14 mouse cellular contexts compared by ENCODE assay signal in genomic region chr12:50594506-50594905, GRCm38 (mm10). TPM values are rescaled to one million over a fixed set of nuclear protein-coding genes. Genes with fewer than 3 reads are reported as not detected.
DNase-seq lines count a peak whose midpoint lies in the region; ATAC-seq and TF ChIP-seq lines count a peak whose summit lies in the region.
"Had no signal": no experiment of that assay in that cellular context is flagged by ENCODE, and none has a peak within 500 bp of the region (broad histone marks: within the 10 kb centered on the region; RNA-seq: fewer than 3 reads in every experiment).

No protein-coding gene starts in this region.

- H3K9me3 ChIP-seq in heart, embryonic 14.5 days (ENCODE audit: control insufficient read depth, low read length): no peaks in the 10 kb centered on the region
- no peaks in the 10 kb centered on the region for H3K9me3 ChIP-seq in stomach, embryonic 14.5 days (ENCODE audit: control insufficient read depth, low read depth, low read length)
- no peaks in the 10 kb centered on the region for H3K9me3 ChIP-seq in stomach, postnatal 0 days (ENCODE audit: control insufficient read depth, low read length)
- no peaks in the 10 kb centered on the region for H3K9me3 ChIP-seq in lung, embryonic 16.5 days (ENCODE audit: control insufficient read depth, low read length)
- H3K9me3 ChIP-seq: hindbrain, embryonic 13.5 days had no signal

- no peak for TF ChIP-seq EP300 in stomach, postnatal 0 days (optimal IDR thresholded peaks at IDR 0.05)

- intact Hi-C loops in heart, postnatal 25 days (cut with DNase I): no loop called here

- no peak overlapping the region for H3K4me3 ChIP-seq in heart, embryonic 14.5 days (ENCODE audit: control insufficient read depth in 1 of 2, insufficient read depth in 1 of 2, low read depth in 1 of 2, low read length in 2 of 2)
- no peak overlapping the region for H3K4me3 ChIP-seq in stomach, embryonic 14.5 days (ENCODE audit: low read depth, low read length)
- H3K4me3 ChIP-seq in stomach, postnatal 0 days (ENCODE audit: low read depth, low read length): no peak overlapping the region
- no peak overlapping the region for H3K4me3 ChIP-seq in lung, embryonic 16.5 days (ENCODE audit: low read length)
- H3K4me3 ChIP-seq in layer of hippocampus, adult 2 months: no peak overlapping the region
- H3K4me3 ChIP-seq: hindbrain, embryonic 13.5 days had no signal

- 0 out of 4 replicates have a peak overlapping the region, but pooled peaks of 1 of the 2 experiments have one; percentile 17 for H3K27ac ChIP-seq in heart, embryonic 14.5 days (replicated peaks in 1 of 2; ENCODE audit: control insufficient read depth in 1 of 2, insufficient read depth in 1 of 2, low read depth in 2 of 2, low read length in 2 of 2)
- no peak overlapping the region for H3K27ac ChIP-seq in stomach, embryonic 14.5 days (ENCODE audit: low read length)
- H3K27ac ChIP-seq in stomach, postnatal 0 days (replicated peaks): no peak overlapping the region
- H3K27ac ChIP-seq in lung, embryonic 16.5 days (ENCODE audit: low read length): no peak overlapping the region
- no peak overlapping the region for H3K27ac ChIP-seq in layer of hippocampus, adult 2 months
- H3K27ac ChIP-seq: hindbrain, embryonic 13.5 days had no signal

- no peak for DNase-seq in heart, postnatal 25 days (ENCODE audit: low spot score)
- no peak for DNase-seq in stomach, postnatal 0 days (ENCODE audit: low spot score)
- DNase-seq in layer of hippocampus, postnatal 14 days (ENCODE audit: low spot score in 2 of 2): no peak
- DNase-seq in layer of hippocampus, adult 2 months (ENCODE audit: low spot score in 2 of 2): no peak
- DNase-seq: adrenal gland, postnatal 10 days; cerebellum, adult 9-11 months; embryo, embryonic 11 days; right cerebral cortex, adult 18-20 months had no signal

- no peaks in the 10 kb centered on the region for H3K36me3 ChIP-seq in heart, embryonic 14.5 days (ENCODE audit: control insufficient read depth, insufficient read depth, low read length)
- H3K36me3 ChIP-seq in stomach, embryonic 14.5 days (ENCODE audit: control insufficient read depth, insufficient read depth, low read length): no peaks in the 10 kb centered on the region
- no peaks in the 10 kb centered on the region for H3K36me3 ChIP-seq in stomach, postnatal 0 days (ENCODE audit: control insufficient read depth, insufficient read depth, low read length)
- no peaks in the 10 kb centered on the region for H3K36me3 ChIP-seq in lung, embryonic 16.5 days (ENCODE audit: control insufficient read depth, insufficient read depth, low read length)
- H3K36me3 ChIP-seq: hindbrain, embryonic 13.5 days had no signal

- 27% methylated on average over 6 of the region's 6 CpGs for WGBS in heart, embryonic 14.5 days
- 60% methylated on average over 6 of the region's 6 CpGs for WGBS in stomach, embryonic 14.5 days
- WGBS in stomach, postnatal 0 days: 52% methylated on average over 6 of the region's 6 CpGs
- 50% methylated on average over 6 of the region's 6 CpGs for WGBS in lung, embryonic 16.5 days

- no peak for TF ChIP-seq CTCF in stomach, postnatal 0 days (IDR thresholded peaks at IDR 0.05; ENCODE audit: low read depth)
- no peak for TF ChIP-seq CTCF in layer of hippocampus, adult 2 months (conservative IDR thresholded peaks at IDR 0.05)

- peaks cover 8 to 28% of the 10 kb centered on the region in 2 experiments; a peak in 3 of 4 replicates for H3K4me1 ChIP-seq in heart, embryonic 14.5 days (ENCODE audit: control insufficient read depth in 2 of 2, insufficient read depth in 2 of 2, low read length in 2 of 2)
- no peaks in the 10 kb centered on the region for H3K4me1 ChIP-seq in stomach, embryonic 14.5 days (ENCODE audit: control insufficient read depth, insufficient read depth, low read length)
- no peaks in the 10 kb centered on the region for H3K4me1 ChIP-seq in stomach, postnatal 0 days (replicated peaks; ENCODE audit: control insufficient read depth, insufficient read depth)
- no peaks in the 10 kb centered on the region; the same call in 1 of the 2 replicates for H3K4me1 ChIP-seq in lung, embryonic 16.5 days (replicated peaks; ENCODE audit: control insufficient read depth, insufficient read depth, low read length)
- H3K4me1 ChIP-seq: hindbrain, embryonic 13.5 days had no signal

- no peak overlapping the region for H3K9ac ChIP-seq in heart, embryonic 14.5 days (ENCODE audit: low read length)
- H3K9ac ChIP-seq in stomach, embryonic 14.5 days (replicated peaks; ENCODE audit: low read depth, low read length): no peak overlapping the region
- H3K9ac ChIP-seq in stomach, postnatal 0 days (ENCODE audit: low read length): no peak overlapping the region
- no peak overlapping the region for H3K9ac ChIP-seq in lung, embryonic 16.5 days (ENCODE audit: low read length)
- H3K9ac ChIP-seq: hindbrain, embryonic 13.5 days had no signal

- no peak for ATAC-seq in heart, embryonic 14.5 days (ENCODE audit: insufficient number of reproducible peaks, insufficient read depth, low FRiP score, low read depth)
- peak; percentile 33; the same call in 1 of the 2 replicates for ATAC-seq in stomach, embryonic 14.5 days (ENCODE audit: insufficient number of reproducible peaks, insufficient read depth, low FRiP score, low read depth)
- no peak for ATAC-seq in stomach, postnatal 0 days (ENCODE audit: low FRiP score, low TSS enrichment)
- peak; percentile 64 for ATAC-seq in lung, embryonic 16.5 days (ENCODE audit: low read depth)
- ATAC-seq: intestine, embryonic 16.5 days had no signal

- H3K27me3 ChIP-seq in heart, embryonic 14.5 days (ENCODE audit: control insufficient read depth, insufficient read depth, low read length): no peaks in the 10 kb centered on the region
- no peaks in the 10 kb centered on the region for H3K27me3 ChIP-seq in stomach, embryonic 14.5 days (ENCODE audit: control insufficient read depth, insufficient read depth, low read length)
- H3K27me3 ChIP-seq in stomach, postnatal 0 days (ENCODE audit: control insufficient read depth, insufficient read depth, low read length): no peaks in the 10 kb centered on the region
- H3K27me3 ChIP-seq in lung, embryonic 16.5 days (ENCODE audit: control insufficient read depth, insufficient read depth, low read depth, low read length): no peaks in the 10 kb centered on the region
- H3K27me3 ChIP-seq: hindbrain, embryonic 13.5 days had no signal

- peak overlapping the region; percentile 16; the same call in 1 of the 2 replicates for H3K4me2 ChIP-seq in heart, embryonic 14.5 days (ENCODE audit: low read length)
- no peak overlapping the region for H3K4me2 ChIP-seq in stomach, embryonic 14.5 days (replicated peaks; ENCODE audit: low read depth, low read length)
- H3K4me2 ChIP-seq in stomach, postnatal 0 days (replicated peaks; ENCODE audit: low read depth): no peak overlapping the region
- no peak overlapping the region; the same call in 1 of the 2 replicates for H3K4me2 ChIP-seq in lung, embryonic 16.5 days (ENCODE audit: low read depth, low read length)
- H3K4me2 ChIP-seq: hindbrain, embryonic 13.5 days had no signal

RNA-seq across cellular contexts. Expression of gene Prkd1, which starts 54.4 kb away (rescaled TPM):
- polyA plus RNA-seq in heart, embryonic 14.5 days (2014; fragmentation: Nextera tagmentation; extraction: Ambion mirVana): 6.8 and 7.2 TPM in 2 replicates
- 1 to 10 TPM; 7.5 to 8.6 TPM for total RNA-seq in heart, postnatal 25 days (2021)
- polyA plus RNA-seq in stomach, embryonic 14.5 days (2014; fragmentation: Nextera tagmentation; extraction: Ambion mirVana): 8.9 and 10.1 TPM in 2 replicates
- 2.4 and 2.5 TPM in 2 replicates for polyA plus RNA-seq in stomach, postnatal 0 days (2015; fragmentation: Nextera tagmentation; extraction: Ambion mirVana)
- 3.0 and 3.9 TPM in 2 replicates for polyA plus RNA-seq in lung, embryonic 16.5 days (2015; fragmentation: Nextera tagmentation; extraction: Ambion mirVana)
- total RNA-seq in layer of hippocampus, postnatal 14 days (2021): 10 to 100 TPM; 15.5 to 17.5 TPM
- 10 to 100 TPM; 14.5 to 15.4 TPM for total RNA-seq in layer of hippocampus, adult 2 months (2021)
- total RNA-seq: MEL had no signal

Comparison
In these comparisons a context has a peak if more than half of its experiments do, and no peak if none do; other contexts are left out.
1. ATAC-seq: peak in stomach, embryonic 14.5 days (single experiment) and lung, embryonic 16.5 days (single experiment); none in heart, embryonic 14.5 days (single experiment) and stomach, postnatal 0 days (single experiment).